Mouse (Mus musculus) layer of hippocampus, postnatal 10 days (tissue): ENCODE measurements around the gene Sytl2. TPM values are rescaled to one million over a fixed set of nuclear protein-coding genes. Genes with fewer than 3 reads are reported as not detected.

Experiments
- DNase-seq, 2 experiments: peaks; one replicate each; pipeline ENCODE4 v3.0.0; 2021; ENCODE audit warnings: low spot score in 2 of 2
- total RNA-seq, 2 experiments: library from RNA; stranded (reverse); gene quantifications; 2 replicates each; pipeline ENCODE4 v1.2.3; 2021

The Sytl2 gene
- total RNA-seq, 2 experiments from 2014 or later: 26.9 to 32.3 TPM

- no peak for DNase-seq
Measured at GRCm38 (mm10) chr7:90308003-90308402, 6.0 kb downstream of the Sytl2 start.

GRCm38 (mm10) chr7:90312151-90312883, 10.3 kb downstream of the Sytl2 start:
- DNase-seq: no peak

GRCm38 (mm10) chr7:90313421-90313820, 11.4 kb downstream of the Sytl2 start:
- no peak for DNase-seq

GRCm38 (mm10) chr7:90316823-90317222, 14.8 kb downstream of the Sytl2 start:
- no peak for DNase-seq

GRCm38 (mm10) chr7:90319446-90319845, 17.4 kb downstream of the Sytl2 start:
- DNase-seq: no peak

DNA sequence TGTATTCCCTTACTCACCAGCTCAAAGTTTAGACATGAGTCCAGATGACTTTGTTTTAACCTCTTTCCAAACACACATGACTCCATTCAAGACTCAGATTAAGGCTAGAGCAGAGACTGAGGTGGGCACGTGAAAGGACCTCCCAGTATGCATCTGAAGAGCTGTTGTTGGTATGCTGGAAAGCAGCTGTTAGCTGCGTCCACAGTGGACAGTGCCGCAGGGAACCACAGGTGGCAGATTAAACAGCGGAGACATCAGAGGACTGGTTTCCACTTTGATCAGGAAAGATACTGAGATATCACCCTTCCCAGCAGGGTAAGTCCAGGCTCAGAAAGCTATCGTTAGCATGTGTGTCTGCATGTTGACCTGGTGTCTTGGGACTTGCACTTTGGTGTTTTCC, 18.1 kb downstream of the Sytl2 start:
- DNase-seq: no peak

DNA sequence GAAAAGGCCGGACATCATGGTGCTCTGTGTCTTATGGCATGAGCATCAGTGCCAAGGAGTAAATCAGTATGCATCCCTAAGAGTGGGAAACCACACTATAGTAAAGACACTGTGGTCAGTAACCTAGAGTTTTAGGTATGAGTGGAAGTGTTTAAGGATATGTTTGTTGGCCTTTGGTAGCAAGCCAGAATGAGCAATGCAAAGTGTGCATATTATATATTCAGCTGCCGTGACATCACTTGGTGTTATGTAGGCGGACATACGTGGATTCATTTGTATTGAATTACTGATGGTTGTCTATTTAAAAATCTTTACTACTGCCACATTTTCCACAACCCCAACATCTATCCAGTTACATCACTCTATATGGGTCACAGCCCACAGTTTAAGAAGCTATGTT, 23.1 kb downstream of the Sytl2 start:
- DNase-seq: no peak

GRCm38 (mm10) chr7:90330200-90330599, 28.1 kb downstream of the Sytl2 start:
- no peak for DNase-seq

DNA sequence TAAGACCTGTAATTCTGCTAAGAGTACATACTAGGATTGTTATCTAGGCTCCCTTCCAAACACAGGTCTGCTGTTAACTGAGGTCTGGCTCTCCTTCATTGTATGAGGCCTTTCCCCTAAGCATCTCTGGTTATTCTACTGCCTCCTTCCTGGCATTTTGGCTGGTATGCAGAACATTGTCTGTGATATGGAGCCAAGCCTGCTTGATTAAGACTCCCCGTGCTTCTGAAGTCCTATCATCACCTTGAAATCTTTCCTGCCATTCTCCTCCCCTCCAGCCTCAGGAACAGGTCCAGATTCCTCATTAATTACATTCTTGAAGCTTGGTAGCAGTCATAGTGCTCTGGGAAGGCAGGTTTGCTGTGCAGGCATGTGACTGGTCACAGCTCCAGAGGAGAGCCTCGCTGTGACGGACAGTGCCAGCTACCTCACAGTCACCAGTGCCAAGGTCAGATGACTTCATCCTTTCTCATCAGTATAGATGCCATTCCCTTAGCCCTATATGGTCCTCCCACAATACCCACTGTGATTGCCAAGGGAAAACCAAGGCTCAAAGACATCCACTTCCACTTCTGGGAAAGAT, 30.5 kb downstream of the Sytl2 start:
- no peak for DNase-seq

DNA sequence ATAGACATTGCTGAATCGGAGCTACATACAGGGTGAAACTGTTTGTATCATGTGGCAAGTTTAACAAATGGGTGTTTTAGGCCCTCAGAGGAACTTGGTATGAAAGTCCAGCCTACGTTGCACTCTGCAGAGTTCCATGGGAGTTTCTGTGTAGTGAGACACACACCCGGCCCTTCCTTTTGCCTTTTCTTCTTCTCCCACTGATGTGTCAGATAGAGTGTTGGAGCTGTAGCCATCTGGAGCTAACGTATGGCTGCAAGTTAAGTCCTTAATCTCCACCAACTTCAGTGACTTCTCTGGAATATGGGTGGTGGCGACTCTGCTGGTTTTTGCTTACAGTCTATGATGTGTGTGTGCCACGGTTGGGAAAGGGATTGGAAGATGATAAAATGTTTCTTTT, 32.3 kb downstream of the Sytl2 start:
- DNase-seq: no peak

DNA sequence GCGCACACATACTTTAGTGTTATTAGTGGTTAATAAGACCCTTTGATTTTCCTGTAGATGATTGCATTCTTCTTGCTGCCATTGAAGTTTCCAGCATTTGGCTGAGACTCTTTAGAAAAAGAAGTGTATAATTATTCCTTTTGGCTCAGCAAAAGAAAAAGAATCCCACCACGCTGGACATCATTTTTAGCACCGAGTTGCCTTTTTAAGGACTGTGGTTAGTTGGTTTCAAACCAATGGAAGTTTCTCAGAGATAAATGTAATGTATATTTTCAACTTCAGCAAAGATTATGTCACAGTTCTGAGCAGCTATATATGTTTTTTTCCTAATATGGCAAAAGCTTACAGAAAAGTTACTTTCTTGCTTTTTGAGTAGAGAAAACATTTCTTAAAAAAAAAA, 32.8 kb downstream of the Sytl2 start:
- no peak for DNase-seq

DNA sequence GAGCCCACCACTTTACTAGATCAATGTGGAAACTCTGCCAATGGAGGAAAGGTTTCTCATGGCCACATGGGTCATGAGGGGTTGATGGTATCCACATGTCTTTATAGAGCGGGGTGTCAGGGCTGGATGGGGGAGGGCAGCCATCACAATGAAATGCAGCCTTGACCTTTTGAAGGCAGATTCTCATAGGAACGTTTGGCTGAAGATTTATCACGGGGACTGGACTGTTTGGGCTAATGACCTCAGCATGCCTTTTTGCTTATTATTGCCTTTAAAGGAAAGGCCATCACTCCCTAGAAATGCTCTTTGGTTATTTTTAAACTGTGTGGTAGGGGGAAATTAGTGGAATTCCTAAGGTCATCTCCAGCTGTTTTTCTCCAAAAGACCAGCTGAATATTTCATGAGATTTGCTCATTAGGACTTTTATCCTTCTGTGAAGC, 33.7 kb downstream of the Sytl2 start:
- DNase-seq: no peak

- no peak for DNase-seq
Measured at GRCm38 (mm10) chr7:90341212-90341957, 39.3 kb downstream of the Sytl2 start.

DNA sequence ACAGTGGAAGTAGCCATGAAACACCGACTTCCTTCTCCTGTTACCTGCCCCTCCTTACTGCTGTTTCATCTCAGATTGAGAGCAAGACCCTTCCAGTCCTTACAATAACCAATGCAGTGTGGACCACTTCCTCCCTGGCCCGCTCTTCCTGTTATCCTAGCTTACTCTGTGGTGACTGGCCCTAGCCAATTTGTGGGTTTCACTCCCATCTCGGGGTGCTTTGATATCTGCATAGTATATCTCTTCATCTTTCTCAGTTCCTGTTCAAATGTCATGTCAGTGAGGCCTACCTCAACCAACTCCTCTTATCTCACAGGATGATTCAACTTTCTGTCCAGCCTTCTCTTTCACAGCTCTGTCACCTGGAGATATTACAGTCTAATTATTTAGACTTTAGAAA, 42.9 kb downstream of the Sytl2 start:
- DNase-seq: no peak

GRCm38 (mm10) chr7:90347779-90348437, 45.9 kb downstream of the Sytl2 start:
- DNase-seq: no peak

DNA sequence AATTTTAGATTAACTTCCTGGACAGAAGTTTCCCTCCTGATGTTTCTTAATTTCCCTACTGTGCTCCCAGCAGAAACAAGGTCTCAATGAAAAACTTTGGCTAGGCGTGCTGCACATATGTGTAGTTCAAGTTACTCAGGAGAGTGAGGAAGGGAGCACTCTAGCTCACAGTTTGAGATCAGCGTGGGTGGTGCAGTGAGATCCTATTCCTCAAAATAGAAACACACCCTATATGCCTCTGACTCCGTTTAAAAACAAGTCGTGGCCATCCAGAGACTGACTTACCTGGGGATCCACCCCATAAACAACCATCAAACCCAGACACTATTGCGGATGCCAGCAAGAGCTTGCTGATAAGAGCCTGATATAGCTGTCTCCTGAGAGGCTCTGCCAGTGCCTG, 47.0 kb downstream of the Sytl2 start:
- no peak for DNase-seq

- DNase-seq: no peak
Measured at GRCm38 (mm10) chr7:90352183-90352582, 50.1 kb downstream of the Sytl2 start.

DNA sequence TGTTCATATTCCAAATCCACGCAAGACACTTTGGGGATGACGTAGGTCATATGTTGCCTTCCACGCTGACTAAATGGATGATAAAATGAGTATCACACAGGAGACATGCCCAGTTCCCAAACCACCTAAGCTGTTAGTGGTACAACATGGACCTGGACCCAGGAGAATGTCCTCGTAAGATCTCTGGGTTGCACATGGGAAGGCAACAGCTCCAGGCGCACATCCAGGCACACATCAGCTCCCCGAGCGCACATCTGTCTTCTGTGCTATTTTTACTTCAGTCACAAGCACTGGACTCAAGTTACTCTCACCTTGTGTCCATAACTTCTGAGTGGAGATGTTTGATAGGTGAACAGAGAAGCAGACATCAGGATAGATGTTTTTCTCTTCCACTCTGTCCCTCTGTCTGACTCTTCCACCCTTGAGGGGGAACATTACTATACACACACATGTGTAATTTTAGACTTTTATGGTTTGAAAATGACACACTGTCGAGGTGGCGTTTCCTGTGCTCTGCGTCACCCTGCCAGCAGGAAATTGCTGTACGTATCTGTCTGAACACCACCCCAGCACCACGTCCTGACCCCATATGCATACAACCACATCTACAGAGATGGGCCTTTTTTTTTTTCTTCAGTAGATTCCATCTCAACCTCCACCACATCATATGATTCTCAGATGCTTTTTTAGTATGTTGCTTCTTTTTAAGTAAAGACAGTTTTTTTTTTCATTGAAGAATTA, 51.6 kb downstream of the Sytl2 start:
- no peak for DNase-seq

DNA sequence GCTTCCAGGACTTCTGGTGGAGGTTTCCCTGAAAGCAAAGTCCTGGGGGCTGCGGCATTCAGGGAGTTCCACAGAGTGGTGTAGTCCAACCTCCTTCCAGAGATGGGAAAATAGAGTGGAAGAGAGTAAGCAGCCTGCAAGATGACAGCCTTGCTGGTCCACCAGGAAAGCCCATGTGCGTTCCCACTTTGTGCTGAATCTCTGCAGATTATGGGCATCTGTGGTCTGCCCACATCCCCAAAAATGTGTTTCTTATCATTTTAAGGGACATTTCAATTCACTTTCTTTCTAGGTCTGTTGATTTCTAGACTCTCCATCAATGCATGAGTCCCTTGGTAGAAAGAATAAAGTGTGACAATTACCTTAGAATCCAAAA, 52.2 kb downstream of the Sytl2 start:
- DNase-seq: no peak

- DNase-seq: no peak
Measured at GRCm38 (mm10) chr7:90355454-90355853, 53.4 kb downstream of the Sytl2 start.

GRCm38 (mm10) chr7:90355995-90356394, 53.9 kb downstream of the Sytl2 start:
- DNase-seq: no peak
